Mouse (Mus musculus): ENCODE results near the gene Lias. TPM values are rescaled to one million over a fixed set of nuclear protein-coding genes. Genes with fewer than 3 reads are reported as not detected.
A peak's percentile ranks its signal among the peaks of the same experiment; 100 is the strongest.

Lias gene
- polyA plus RNA-seq, 2 experiments = 36.8 to 62.7 TPM

- H3K27me3 ChIP-seq (ENCODE audit: control insufficient read depth, insufficient read depth, low read length) = no peaks in the 10 kb centered on the region
- no peak overlapping the region for H3K27ac ChIP-seq (replicated peaks; ENCODE audit: low read depth, low read length)
- peaks cover 34% of the 10 kb centered on the region for H3K36me3 ChIP-seq (ENCODE audit: control insufficient read depth, insufficient read depth, low read length)
- peaks cover 14% of the 10 kb centered on the region for H3K4me1 ChIP-seq (ENCODE audit: control insufficient read depth, insufficient read depth, low read length)
- H3K4me2 ChIP-seq (replicated peaks; ENCODE audit: low read depth, low read length, severe bottlenecking) = no peak overlapping the region
- 77% methylated on average over 6 of the region's 6 CpGs for WGBS
- no peak overlapping the region for H3K9ac ChIP-seq (ENCODE audit: low read depth, low read length, severe bottlenecking)
- no peaks in the 10 kb centered on the region for H3K9me3 ChIP-seq (ENCODE audit: control insufficient read depth, low read length)
- TF ChIP-seq POLR2A (IDR thresholded peaks at IDR 0.05; ENCODE audit: borderline replicate concordance, extremely low read depth, insufficient read depth, insufficient read length) = no peak
- no peak for DNase-seq (ENCODE audit: low spot score)
- H3K4me3 ChIP-seq (replicated peaks; ENCODE audit: low read length) = no peak overlapping the region
- no peak for ATAC-seq (ENCODE audit: low FRiP score, low read depth)
These were observed 4.1 kb upstream of the Lias start for GRCm38 (mm10) chr5:65387008-65387867.

GRCm38 (mm10) chr5:65391753-65392152 lies 456 bp downstream of the Lias start:
- Histone ChIP-seq H3K27me3 (ENCODE audit: control insufficient read depth, insufficient read depth, low read length) (no peaks in the 10 kb centered on the region), H3K9me3 (ENCODE audit: control insufficient read depth, low read length) (no peaks in the 10 kb centered on the region), H3K9ac (ENCODE audit: low read depth, low read length, severe bottlenecking) (peak overlapping the region; percentile 99), H3K4me3 (replicated peaks; ENCODE audit: low read length) (peak overlapping the region; percentile 99), H3K4me1 (ENCODE audit: control insufficient read depth, insufficient read depth, low read length) (peaks cover 15% of the 10 kb centered on the region), H3K4me2 (replicated peaks; ENCODE audit: low read depth, low read length, severe bottlenecking) (peak overlapping the region; percentile 74), H3K36me3 (ENCODE audit: control insufficient read depth, insufficient read depth, low read length) (peaks cover 52% of the 10 kb centered on the region), H3K27ac (replicated peaks; ENCODE audit: low read depth, low read length) (peak overlapping the region; percentile 67; the same call in 1 of the 2 replicates)
- ATAC-seq (ENCODE audit: low FRiP score, low read depth) (0 out of 2 replicates have a peak, but pooled peaks have one; percentile 55), DNase-seq (ENCODE audit: low spot score) (peak; percentile 54)
- 3% methylated on average over 12 of the region's 12 CpGs for WGBS
- TF ChIP-seq POLR2A (IDR thresholded peaks at IDR 0.05; ENCODE audit: borderline replicate concordance, extremely low read depth, insufficient read depth, insufficient read length) = no peak

- no peak for ATAC-seq (ENCODE audit: low FRiP score, low read depth)
- no peak for TF ChIP-seq POLR2A (IDR thresholded peaks at IDR 0.05; ENCODE audit: borderline replicate concordance, extremely low read depth, insufficient read depth, insufficient read length)
- 92% methylated on average over 7 of the region's 7 CpGs for WGBS
These were observed 3.1 kb downstream of the Lias start for GRCm38 (mm10) chr5:65394425-65394824.

GRCm38 (mm10) chr5:65401251-65401994 lies 10.1 kb downstream of the Lias start:
- H3K4me1 ChIP-seq (ENCODE audit: control insufficient read depth, insufficient read depth, low read length) = no peaks in the 10 kb centered on the region
- ATAC-seq (ENCODE audit: low FRiP score, low read depth) (peak; percentile 50; the same call in 1 of the 2 replicates), DNase-seq (ENCODE audit: low spot score) (peak; percentile 60)
- no peak overlapping the region for H3K4me2 ChIP-seq (replicated peaks; ENCODE audit: low read depth, low read length, severe bottlenecking)
- H3K4me3 ChIP-seq (replicated peaks; ENCODE audit: low read length) = no peak overlapping the region
- no peaks in the 10 kb centered on the region for H3K9me3 ChIP-seq (ENCODE audit: control insufficient read depth, low read length)
- no peaks in the 10 kb centered on the region for H3K27me3 ChIP-seq (ENCODE audit: control insufficient read depth, insufficient read depth, low read length)
- H3K36me3 ChIP-seq (ENCODE audit: control insufficient read depth, insufficient read depth, low read length) = peaks cover 70% of the 10 kb centered on the region
- WGBS = 33% methylated on average over 2 of the region's 2 CpGs
- TF ChIP-seq POLR2A (IDR thresholded peaks at IDR 0.05; ENCODE audit: borderline replicate concordance, extremely low read depth, insufficient read depth, insufficient read length) = 0 out of 2 replicates have a peak, but pooled peaks have one; percentile 31
- no peak overlapping the region for H3K27ac ChIP-seq (replicated peaks; ENCODE audit: low read depth, low read length)
- no peak overlapping the region for H3K9ac ChIP-seq (ENCODE audit: low read depth, low read length, severe bottlenecking)

More at GRCm38 (mm10) chr5:65394425-65394824, 3.1 kb downstream of the Lias start:
- Histone ChIP-seq H3K4me3 (replicated peaks; ENCODE audit: low read length) (no peak overlapping the region), H3K9me3 (ENCODE audit: control insufficient read depth, low read length) (no peaks in the 10 kb centered on the region), H3K4me2 (replicated peaks; ENCODE audit: low read depth, low read length, severe bottlenecking) (no peak overlapping the region), H3K27me3 (ENCODE audit: control insufficient read depth, insufficient read depth, low read length) (no peaks in the 10 kb centered on the region), H3K9ac (ENCODE audit: low read depth, low read length, severe bottlenecking) (no peak overlapping the region), H3K27ac (replicated peaks; ENCODE audit: low read depth, low read length) (no peak overlapping the region), H3K36me3 (ENCODE audit: control insufficient read depth, insufficient read depth, low read length) (peaks cover 48% of the 10 kb centered on the region), H3K4me1 (ENCODE audit: control insufficient read depth, insufficient read depth, low read length) (peaks cover 13% of the 10 kb centered on the region)
- DNase-seq (ENCODE audit: low spot score) = no peak

GRCm38 (mm10) chr5:65407989-65408388 lies 16.7 kb downstream of the Lias start:
- TF ChIP-seq POLR2A (IDR thresholded peaks at IDR 0.05; ENCODE audit: borderline replicate concordance, extremely low read depth, insufficient read depth, insufficient read length) = no peak
- H3K27ac ChIP-seq (replicated peaks; ENCODE audit: low read depth, low read length) = no peak overlapping the region
- no peaks in the 10 kb centered on the region for H3K4me1 ChIP-seq (ENCODE audit: control insufficient read depth, insufficient read depth, low read length)
- no peak for ATAC-seq (ENCODE audit: low FRiP score, low read depth)
- H3K27me3 ChIP-seq (ENCODE audit: control insufficient read depth, insufficient read depth, low read length) = no peaks in the 10 kb centered on the region
- no peak overlapping the region for H3K9ac ChIP-seq (ENCODE audit: low read depth, low read length, severe bottlenecking)
- DNase-seq (ENCODE audit: low spot score) = no peak
- WGBS = 57% methylated on average over 12 of the region's 12 CpGs
- H3K4me2 ChIP-seq (replicated peaks; ENCODE audit: low read depth, low read length, severe bottlenecking) = no peak overlapping the region
- H3K4me3 ChIP-seq (replicated peaks; ENCODE audit: low read length) = no peak overlapping the region
- peaks cover 66% of the 10 kb centered on the region for H3K36me3 ChIP-seq (ENCODE audit: control insufficient read depth, insufficient read depth, low read length)
- H3K9me3 ChIP-seq (ENCODE audit: control insufficient read depth, low read length) = no peaks in the 10 kb centered on the region
